Mouse (Mus musculus) heart, embryonic 12.5 days (tissue): ENCODE results near the gene Phlda3. TPM values are rescaled to one million over a fixed set of nuclear protein-coding genes. Genes with fewer than 3 reads are reported as not detected.

Source experiments
- ATAC-seq: fragments of 200-750 bp; cut with Nextera tagmentation; 2 replicates; pipeline ENCODE4 v1.8.0; 2017; ENCODE audit warnings: moderate TSS enrichment, moderate library complexity; ENCODE audit not compliant: insufficient number of reproducible peaks, low FRiP score
- H3K27ac ChIP-seq: fragments of 300-500 bp; sonication (generic); 2 replicates; pipeline ENCODE4 v1.5.1; 2016; ENCODE audit warnings: mild to moderate bottlenecking, moderate library complexity; ENCODE audit not compliant: poor library complexity, severe bottlenecking
- H3K27me3 ChIP-seq: fragments of 300-500 bp; sonication (generic); replicated peaks from 2 replicates; pipeline ENCODE4 v1.6.1; 2016; ENCODE audit warnings: mild to moderate bottlenecking, moderate library complexity
- H3K36me3 ChIP-seq: fragments of 300-500 bp; sonication (generic); 2 replicates; pipeline ENCODE4 v1.6.1; 2016; ENCODE audit warnings: mild to moderate bottlenecking, moderate library complexity
- H3K4me1 ChIP-seq: fragments of 300-500 bp; sonication (generic); replicated peaks from 2 replicates; pipeline ENCODE4 v1.6.1; 2016; ENCODE audit warnings: mild to moderate bottlenecking
- H3K4me2 ChIP-seq: fragments of 300-500 bp; sonication (generic); 2 replicates; pipeline ENCODE4 v1.6.1; 2016; ENCODE audit warnings: mild to moderate bottlenecking, moderate library complexity
- H3K4me3 ChIP-seq: fragments of 300-500 bp; sonication (generic); 2 replicates; pipeline ENCODE4 v1.5.1; 2016; ENCODE audit warnings: mild to moderate bottlenecking
- H3K9ac ChIP-seq: fragments of 300-500 bp; sonication (generic); 2 replicates; pipeline ENCODE4 v1.6.1; 2016; ENCODE audit warnings: mild to moderate bottlenecking, moderate library complexity
- H3K9me3 ChIP-seq: fragments of 300-500 bp; sonication (generic); replicated peaks from 2 replicates; pipeline ENCODE4 v1.6.1; 2016; ENCODE audit warnings: mild to moderate bottlenecking, moderate library complexity
- WGBS: fragments of 180-500 bp; shearing (Covaris S2); methylation state at CpG from one replicate; pipeline ENCODE4 v1.1.7; 2016; 5-methylcytosine and 5-hydroxymethylcytosine counted together
- polyA plus RNA-seq: library from polyadenylated mRNA; unstranded; fragments of >200 nt; fragmentation: Nextera tagmentation; extraction: Ambion mirVana; gene quantifications from 2 replicates; pipeline ENCODE4 v1.2.1, GENCODE M21; 2016

Phlda3 gene
- polyA plus RNA-seq, 1 experiment from 2014 or later: 74.1 TPM

- no peak for ATAC-seq
- H3K27me3 ChIP-seq: no peaks in the 10 kb centered on the region
- 71% methylated on average over 4 of the region's 4 CpGs for WGBS
Measured at GRCm38 (mm10) chr1:135759685-135760084, 6.2 kb upstream of the Phlda3 start.

GRCm38 (mm10) chr1:135760216-135760615 is 5.7 kb upstream of the Phlda3 start:
- Histone ChIP-seq H3K27ac (no peak overlapping the region), H3K4me2 (no peak overlapping the region), H3K4me1 (peaks cover 35% of the 10 kb centered on the region), H3K27me3 (no peaks in the 10 kb centered on the region), H3K36me3 (no peaks in the 10 kb centered on the region), H3K9me3 (no peaks in the 10 kb centered on the region), H3K9ac (no peak overlapping the region), H3K4me3 (no peak overlapping the region)
- WGBS: 65% methylated on average over 8 of the region's 8 CpGs
- no peak for ATAC-seq

More at GRCm38 (mm10) chr1:135759685-135760084, 6.2 kb upstream of the Phlda3 start:
- H3K27ac ChIP-seq: no peak overlapping the region
- H3K4me3 ChIP-seq: no peak overlapping the region
- no peaks in the 10 kb centered on the region for H3K36me3 ChIP-seq
- H3K4me1 ChIP-seq: peaks cover 35% of the 10 kb centered on the region
- no peaks in the 10 kb centered on the region for H3K9me3 ChIP-seq
- H3K9ac ChIP-seq: no peak overlapping the region
- H3K4me2 ChIP-seq: no peak overlapping the region

GRCm38 (mm10) chr1:135761728-135762127 is 4.2 kb upstream of the Phlda3 start:
- no peaks in the 10 kb centered on the region for H3K27me3 ChIP-seq
- H3K4me1 ChIP-seq: peaks cover 29% of the 10 kb centered on the region
- no peaks in the 10 kb centered on the region for H3K9me3 ChIP-seq
- WGBS: 86% methylated on average over 5 of the region's 5 CpGs
- ATAC-seq: no peak
- H3K4me2 ChIP-seq: no peak overlapping the region
- H3K4me3 ChIP-seq: no peak overlapping the region
- no peak overlapping the region for H3K27ac ChIP-seq
- no peak overlapping the region for H3K9ac ChIP-seq
- H3K36me3 ChIP-seq: no peaks in the 10 kb centered on the region

- H3K4me2 ChIP-seq: no peak overlapping the region
- ATAC-seq: no peak
Measured at GRCm38 (mm10) chr1:135763503-135764205, 2.3 kb upstream of the Phlda3 start.

GRCm38 (mm10) chr1:135764206-135764528 is 1.8 kb upstream of the Phlda3 start:
- Histone ChIP-seq H3K9me3 (no peaks in the 10 kb centered on the region), H3K27ac (0 out of 2 replicates have a peak overlapping the region, but pooled peaks have one; percentile 8), H3K36me3 (peaks cover 11% of the 10 kb centered on the region), H3K9ac (no peak overlapping the region), H3K27me3 (no peaks in the 10 kb centered on the region), H3K4me1 (peaks cover 45% of the 10 kb centered on the region), H3K4me2 (no peak overlapping the region), H3K4me3 (no peak overlapping the region)
- no peak for ATAC-seq
- 39% methylated on average over 2 of the region's 2 CpGs for WGBS

More at GRCm38 (mm10) chr1:135763503-135764205, 2.3 kb upstream of the Phlda3 start:
- H3K4me1 ChIP-seq: peaks cover 40% of the 10 kb centered on the region
- peaks cover 6% of the 10 kb centered on the region for H3K36me3 ChIP-seq
- H3K9ac ChIP-seq: no peak overlapping the region
- H3K4me3 ChIP-seq: no peak overlapping the region
- peak overlapping the region; percentile 8; the same call in 1 of the 2 replicates for H3K27ac ChIP-seq
- 68% methylated on average over 9 of the region's 9 CpGs for WGBS
- no peaks in the 10 kb centered on the region for H3K9me3 ChIP-seq
- H3K27me3 ChIP-seq: no peaks in the 10 kb centered on the region

- Histone ChIP-seq H3K4me2 (peak overlapping the region; percentile 92), H3K27ac (peak overlapping the region; percentile 96), H3K9me3 (no peaks in the 10 kb centered on the region), H3K9ac (peak overlapping the region; percentile 97), H3K4me3 (peak overlapping the region; percentile 79), H3K4me1 (peaks cover 71% of the 10 kb centered on the region), H3K27me3 (no peaks in the 10 kb centered on the region), H3K36me3 (peaks cover 18% of the 10 kb centered on the region)
- ATAC-seq: no peak; the same call in 1 of the 2 replicates
- 13% methylated on average over 30 of the region's 30 CpGs for WGBS
Measured at GRCm38 (mm10) chr1:135766592-135767306, 830 bp downstream of the Phlda3 start.

- Histone ChIP-seq H3K9me3 (no peaks in the 10 kb centered on the region), H3K36me3 (peaks cover 18% of the 10 kb centered on the region), H3K4me2 (peak overlapping the region; percentile 92), H3K9ac (peak overlapping the region; percentile 97), H3K27ac (0 out of 2 replicates have a peak overlapping the region, but pooled peaks have one; percentile 20), H3K4me1 (peaks cover 71% of the 10 kb centered on the region), H3K27me3 (no peaks in the 10 kb centered on the region), H3K4me3 (peak overlapping the region; percentile 79)
- no peak for ATAC-seq
- 46% methylated on average over 4 of the region's 4 CpGs for WGBS
Measured at GRCm38 (mm10) chr1:135767324-135767890, 1.5 kb downstream of the Phlda3 start.

GRCm38 (mm10) chr1:135768400-135768799 is 2.5 kb downstream of the Phlda3 start:
- H3K27ac ChIP-seq: no peak overlapping the region
- H3K4me3 ChIP-seq: peak overlapping the region; percentile 5; the same call in 1 of the 2 replicates
- H3K4me2 ChIP-seq: peak overlapping the region; percentile 92
- 0 out of 2 replicates have a peak overlapping the region, but pooled peaks have one; percentile 3 for H3K9ac ChIP-seq
- peaks cover 18% of the 10 kb centered on the region for H3K36me3 ChIP-seq
- no peaks in the 10 kb centered on the region for H3K9me3 ChIP-seq
- WGBS: 50% methylated on average over 2 of the region's 2 CpGs
- H3K4me1 ChIP-seq: peaks cover 76% of the 10 kb centered on the region
- no peak for ATAC-seq
- H3K27me3 ChIP-seq: no peaks in the 10 kb centered on the region

GRCm38 (mm10) chr1:135770237-135770636 is 4.3 kb downstream of the Phlda3 start:
- Histone ChIP-seq H3K4me1 (peaks cover 58% of the 10 kb centered on the region), H3K27me3 (no peaks in the 10 kb centered on the region), H3K9ac (0 out of 2 replicates have a peak overlapping the region, but pooled peaks have one; percentile 17), H3K36me3 (peaks cover 18% of the 10 kb centered on the region), H3K4me2 (peak overlapping the region; percentile 15; the same call in 1 of the 2 replicates), H3K9me3 (no peaks in the 10 kb centered on the region), H3K27ac (peak overlapping the region; percentile 53), H3K4me3 (no peak overlapping the region)
- 61% methylated on average over 7 of the region's 7 CpGs for WGBS
- ATAC-seq: no peak

GRCm38 (mm10) chr1:135770896-135771572 is 5.1 kb downstream of the Phlda3 start:
- peak overlapping the region; percentile 41; the same call in 1 of the 2 replicates for H3K9ac ChIP-seq
- no peak overlapping the region for H3K4me3 ChIP-seq
- H3K27me3 ChIP-seq: no peaks in the 10 kb centered on the region
- peak overlapping the region; percentile 15; the same call in 1 of the 2 replicates for H3K4me2 ChIP-seq
- peak; percentile 54 for ATAC-seq
- peaks cover 58% of the 10 kb centered on the region for H3K4me1 ChIP-seq
- H3K27ac ChIP-seq: peak overlapping the region; percentile 53
- peaks cover 18% of the 10 kb centered on the region for H3K36me3 ChIP-seq
- WGBS: 29% methylated on average over 12 of the region's 12 CpGs
- H3K9me3 ChIP-seq: no peaks in the 10 kb centered on the region
